Mouse (Mus musculus): ENCODE measurements at regions not wholly inside any gene's neighbourhood (a gene's known extent, or its start where the extent isn't known, plus 50 kb on each side); places are given as distances from the start of the nearest gene placed in this dataset.
"Not testable (repeated sequence)": the region's sequence is repeated elsewhere in the genome, so short reads cannot be mapped to it uniquely, and the experiment has no call there.

DNA sequence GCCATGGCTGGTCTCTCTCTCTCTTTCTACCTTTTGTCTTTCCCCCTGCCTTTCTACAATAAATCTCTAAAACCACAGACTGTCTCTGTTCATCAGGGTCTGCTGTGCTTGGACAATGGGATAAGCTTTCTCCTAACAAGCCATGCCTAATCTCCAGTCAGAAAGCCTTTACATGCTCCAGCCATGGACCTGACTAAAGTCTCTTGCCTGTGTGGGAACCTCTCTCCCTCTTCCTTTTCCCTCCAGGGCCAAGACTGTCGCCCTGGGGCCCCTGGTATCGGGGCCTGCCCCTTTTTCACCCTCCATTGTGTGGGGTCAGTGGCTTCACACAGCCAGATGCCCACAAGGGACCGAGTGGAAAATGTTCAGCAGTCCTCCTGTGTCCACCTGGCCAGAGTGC, 1151.3 kb upstream of the Prmt6 start:
- Histone ChIP-seq H3K9ac (no peak overlapping the region), H3K4me3 (no peak overlapping the region), H3K9me3 (no peaks in the 10 kb centered on the region), H3K4me2 (no peak overlapping the region), H3K27me3 (no peaks in the 10 kb centered on the region), H3K27ac (replicated peaks) (no peak overlapping the region), H3K4me1 (replicated peaks) (no peaks in the 10 kb centered on the region), H3K36me3 (no peaks in the 10 kb centered on the region)
- ATAC-seq (ENCODE audit: low FRiP score, low read depth) = no peak
- WGBS = 48% methylated on average over 3 of the region's 3 CpGs

DNA sequence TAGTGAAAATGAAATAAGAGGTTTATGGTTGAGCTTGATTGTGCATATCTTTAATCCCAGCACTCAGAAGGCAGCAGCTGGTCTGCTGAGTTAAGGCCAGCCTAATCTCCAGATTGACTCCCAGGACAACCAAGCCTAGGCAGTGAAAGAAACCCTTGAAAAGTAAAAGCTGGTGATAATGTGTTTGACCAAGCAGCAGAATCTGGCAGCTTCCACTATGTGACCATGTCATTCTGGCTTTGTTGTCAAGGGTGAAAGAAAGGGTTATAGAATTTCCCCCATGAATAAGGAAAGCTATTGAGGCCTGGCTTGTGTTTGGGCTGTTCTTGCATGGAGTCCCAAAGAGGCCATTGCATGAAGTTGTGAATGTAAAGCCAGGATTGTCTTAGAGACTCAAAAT, 1142.3 kb upstream of the Prmt6 start:
- Histone ChIP-seq H3K4me1 (replicated peaks) (no peaks in the 10 kb centered on the region), H3K27me3 (no peaks in the 10 kb centered on the region), H3K27ac (replicated peaks) (no peak overlapping the region), H3K9me3 (no peaks in the 10 kb centered on the region), H3K9ac (no peak overlapping the region), H3K4me2 (no peak overlapping the region), H3K36me3 (no peaks in the 10 kb centered on the region), H3K4me3 (no peak overlapping the region)
- ATAC-seq (ENCODE audit: low FRiP score, low read depth) = 0 out of 2 replicates have a peak, but pooled peaks have one; percentile 38

DNA sequence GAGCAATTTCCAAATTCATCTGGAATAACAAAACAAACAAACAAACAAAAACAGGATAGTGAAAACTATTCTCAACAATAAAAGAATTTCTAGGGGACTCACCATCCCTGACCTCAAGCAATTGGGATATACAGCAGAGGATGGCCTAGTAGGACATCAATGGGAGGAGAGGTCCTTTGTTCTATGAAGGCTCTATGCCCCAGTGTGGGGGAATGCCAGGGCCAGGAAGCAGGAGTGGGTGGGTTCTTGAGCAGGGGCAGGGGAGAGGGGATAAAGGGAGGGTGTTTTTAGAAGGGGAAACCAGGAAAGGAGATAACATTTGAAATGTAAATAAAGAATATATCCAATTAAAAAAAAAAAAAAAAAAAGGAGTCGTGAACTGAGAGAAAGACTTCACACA, 1141.9 kb upstream of the Prmt6 start:
- not testable (repeated sequence) for ATAC-seq (ENCODE audit: low FRiP score, low read depth); H3K27ac ChIP-seq (replicated peaks); H3K4me2 ChIP-seq; H3K9ac ChIP-seq; H3K9me3 ChIP-seq; H3K4me1 ChIP-seq (replicated peaks); H3K4me3 ChIP-seq; H3K36me3 ChIP-seq; H3K27me3 ChIP-seq
- WGBS = 70% methylated on average over 1 of the region's 1 CpGs

DNA sequence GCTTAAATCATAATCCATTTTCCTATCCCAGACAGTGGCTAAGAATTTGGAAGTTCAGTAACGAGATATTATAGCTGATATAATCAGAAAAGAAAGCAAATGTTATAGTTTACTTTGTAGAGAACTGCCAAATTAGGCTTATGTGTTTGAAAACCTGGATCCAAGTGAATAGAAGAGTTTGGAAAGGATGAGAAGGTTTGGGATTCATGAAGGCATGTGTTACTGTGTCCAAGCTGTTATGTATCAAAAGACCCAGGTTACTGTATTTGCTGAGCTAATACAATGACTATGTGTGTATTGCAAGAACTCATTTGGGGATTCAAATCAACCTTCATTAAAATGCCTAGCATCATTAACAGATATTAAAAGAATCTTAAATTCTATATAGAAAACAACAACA, 1135.9 kb upstream of the Prmt6 start:
- no peak for ATAC-seq (ENCODE audit: low FRiP score, low read depth)
- Histone ChIP-seq H3K27me3 (no peaks in the 10 kb centered on the region), H3K4me2 (no peak overlapping the region), H3K4me1 (replicated peaks) (no peaks in the 10 kb centered on the region), H3K4me3 (no peak overlapping the region), H3K36me3 (no peaks in the 10 kb centered on the region), H3K9me3 (no peaks in the 10 kb centered on the region), H3K27ac (replicated peaks) (no peak overlapping the region), H3K9ac (no peak overlapping the region)
- 87% methylated on average over 1 of the region's 1 CpGs for WGBS

DNA sequence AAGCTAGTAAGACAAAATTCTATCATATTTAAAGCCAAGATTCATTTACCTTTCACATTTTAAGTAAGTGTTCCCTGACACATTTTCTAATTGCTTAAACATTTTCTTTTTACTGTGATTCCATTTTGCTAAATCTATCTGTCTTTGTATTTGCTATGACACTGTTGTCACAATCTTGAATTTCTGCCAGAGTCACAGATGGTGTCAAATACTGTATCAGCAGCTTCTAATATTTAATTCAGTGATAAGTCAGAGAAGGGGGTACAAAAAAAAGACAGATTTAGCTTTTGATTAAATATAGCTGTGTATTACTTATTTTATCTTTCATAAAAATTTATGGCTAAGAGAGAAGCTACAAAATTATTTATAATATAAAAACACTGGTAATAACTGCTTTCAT, 1135.5 kb upstream of the Prmt6 start:
- no peak overlapping the region for H3K27ac ChIP-seq (replicated peaks)
- no peaks in the 10 kb centered on the region for H3K36me3 ChIP-seq
- no peak overlapping the region for H3K4me3 ChIP-seq
- no peaks in the 10 kb centered on the region for H3K9me3 ChIP-seq
- no peak overlapping the region for H3K9ac ChIP-seq
- H3K4me1 ChIP-seq (replicated peaks) = no peaks in the 10 kb centered on the region
- no peaks in the 10 kb centered on the region for H3K27me3 ChIP-seq
- ATAC-seq (ENCODE audit: low FRiP score, low read depth) = no peak
- H3K4me2 ChIP-seq = no peak overlapping the region

DNA sequence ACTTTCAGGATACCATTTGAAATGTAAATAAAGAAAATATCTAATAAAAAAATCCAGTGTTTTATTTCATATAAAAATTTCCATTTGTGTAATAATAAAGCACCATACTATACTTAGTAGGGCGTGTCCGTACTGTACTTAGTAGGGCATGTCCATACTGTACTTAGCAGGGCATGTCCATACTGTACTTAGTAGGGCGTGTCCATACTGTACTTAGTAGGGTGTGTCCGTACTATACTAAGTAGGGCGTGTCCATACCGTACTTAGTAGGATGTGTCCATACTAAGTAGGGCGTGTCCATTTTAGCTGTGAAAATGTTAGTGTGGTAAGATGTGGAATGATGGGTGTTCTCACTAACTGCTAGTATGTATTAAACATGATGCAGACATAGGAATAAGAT, 1134.8 kb upstream of the Prmt6 start:
- Histone ChIP-seq H3K27ac (replicated peaks) (no peak overlapping the region), H3K4me1 (replicated peaks) (no peaks in the 10 kb centered on the region), H3K4me3 (no peak overlapping the region), H3K36me3 (no peaks in the 10 kb centered on the region), H3K27me3 (no peaks in the 10 kb centered on the region), H3K4me2 (no peak overlapping the region), H3K9ac (no peak overlapping the region), H3K9me3 (no peaks in the 10 kb centered on the region)
- no peak for ATAC-seq (ENCODE audit: low FRiP score, low read depth)
- 94% methylated on average over 7 of the region's 7 CpGs for WGBS

DNA sequence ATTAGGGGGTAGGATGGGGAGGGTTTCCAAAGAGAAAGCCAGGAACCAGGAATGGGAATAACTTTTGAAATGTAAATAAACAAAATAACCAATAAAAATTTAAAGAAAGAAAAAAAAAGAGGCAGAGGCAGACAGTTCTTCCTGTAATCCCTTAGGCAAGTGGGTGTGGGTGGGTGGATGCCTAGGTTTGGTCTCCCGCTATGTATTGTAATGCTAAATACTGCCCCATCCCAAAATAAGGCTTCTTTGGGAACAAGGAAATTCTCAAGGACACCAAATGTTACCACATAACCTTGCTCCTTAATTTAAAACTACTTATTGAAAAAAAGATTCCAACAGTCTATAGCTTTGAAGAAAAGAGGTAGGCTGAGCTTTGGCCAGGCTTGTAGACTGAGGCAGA, 1120.5 kb upstream of the Prmt6 start:
- no peaks in the 10 kb centered on the region for H3K9me3 ChIP-seq
- 65% methylated on average over 1 of the region's 1 CpGs for WGBS
- no peak for ATAC-seq (ENCODE audit: low FRiP score, low read depth)
- no peak overlapping the region for H3K27ac ChIP-seq (replicated peaks)
- H3K4me1 ChIP-seq (replicated peaks) = no peaks in the 10 kb centered on the region
- H3K9ac ChIP-seq = no peak overlapping the region
- H3K27me3 ChIP-seq = no peaks in the 10 kb centered on the region
- no peaks in the 10 kb centered on the region for H3K36me3 ChIP-seq
- H3K4me3 ChIP-seq = no peak overlapping the region
- H3K4me2 ChIP-seq = no peak overlapping the region

DNA sequence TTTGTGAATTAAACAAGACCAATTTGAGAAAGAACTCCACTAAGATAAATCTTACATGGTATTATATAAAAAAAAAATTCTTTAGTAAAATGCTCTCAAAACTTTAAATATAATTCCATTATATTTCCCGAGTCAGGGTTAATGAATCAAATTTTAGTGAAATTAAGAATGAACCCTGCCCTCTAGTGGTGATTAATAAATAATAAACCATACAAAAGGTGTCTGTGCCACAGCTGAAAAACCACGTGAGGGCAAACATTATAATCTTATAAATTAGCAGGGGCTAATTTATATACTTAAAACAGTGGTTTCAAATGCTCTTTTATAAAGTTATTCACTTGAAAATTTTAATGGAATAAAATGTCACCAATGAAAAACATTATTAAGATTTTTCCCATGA, 1087.4 kb upstream of the Prmt6 start:
- 31% methylated on average over 2 of the region's 2 CpGs for WGBS

DNA sequence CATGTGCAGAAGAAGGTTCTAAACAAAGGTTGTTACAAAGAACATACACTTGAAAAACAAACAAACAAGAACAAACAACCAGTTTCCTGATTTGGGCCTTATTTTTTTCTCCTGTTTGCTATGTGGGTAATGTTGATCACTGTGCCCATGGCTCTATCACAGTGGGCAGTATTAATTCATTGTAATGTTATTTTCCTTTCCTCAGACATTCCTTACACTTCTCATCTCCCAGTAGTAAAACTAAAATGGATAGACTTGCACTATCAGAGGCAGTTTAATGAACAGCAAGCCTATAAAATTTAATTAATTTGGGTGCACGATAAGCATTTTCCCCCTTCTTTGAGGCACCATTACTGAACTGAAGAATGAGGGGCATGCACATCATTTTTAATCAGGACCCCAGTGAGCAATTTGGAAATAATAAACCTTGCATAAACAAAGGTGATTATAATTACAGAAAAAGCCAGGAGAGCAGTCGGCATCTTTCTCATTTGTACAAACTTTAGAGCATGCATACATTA, 1040.3 kb upstream of the Prmt6 start:
- Histone ChIP-seq H3K27me3 (no peaks in the 10 kb centered on the region), H3K4me3 (no peak overlapping the region), H3K9ac (no peak overlapping the region), H3K4me2 (no peak overlapping the region), H3K4me1 (replicated peaks) (no peaks in the 10 kb centered on the region), H3K36me3 (no peaks in the 10 kb centered on the region), H3K9me3 (no peaks in the 10 kb centered on the region), H3K27ac (replicated peaks) (no peak overlapping the region)
- ATAC-seq (ENCODE audit: low FRiP score, low read depth) = no peak; the same call in 1 of the 2 replicates
- WGBS = 70% methylated on average over 2 of the region's 2 CpGs

More for the DNA sequence above, 1087.4 kb upstream of the Prmt6 start:
- Histone ChIP-seq H3K9ac (no peak overlapping the region), H3K27ac (replicated peaks) (no peak overlapping the region), H3K9me3 (no peaks in the 10 kb centered on the region), H3K27me3 (no peaks in the 10 kb centered on the region), H3K4me1 (replicated peaks) (no peaks in the 10 kb centered on the region), H3K36me3 (no peaks in the 10 kb centered on the region), H3K4me3 (no peak overlapping the region), H3K4me2 (no peak overlapping the region)
- no peak for ATAC-seq (ENCODE audit: low FRiP score, low read depth)

DNA sequence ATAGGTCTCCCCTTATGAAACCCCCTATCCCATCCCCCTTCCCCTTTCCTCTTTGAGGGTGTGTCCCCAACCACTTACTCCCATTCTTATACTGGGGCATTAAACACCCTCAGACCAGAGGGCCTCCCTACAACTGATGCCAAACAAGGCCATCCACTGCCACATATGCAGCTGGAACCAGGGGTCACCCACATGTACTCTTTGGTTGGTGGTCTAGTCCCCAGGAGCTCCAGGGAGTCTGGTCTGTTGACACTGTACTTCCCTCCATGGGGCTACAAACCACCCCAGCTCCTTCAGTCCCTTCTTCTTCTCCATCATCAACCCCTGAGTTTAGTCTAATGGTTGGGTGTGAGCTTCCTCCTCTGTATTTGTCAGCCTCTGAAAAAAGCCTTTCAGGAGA, 1030.8 kb upstream of the Prmt6 start:
- no peaks in the 10 kb centered on the region for H3K4me1 ChIP-seq (replicated peaks)

More for the DNA sequence above, 1030.8 kb upstream of the Prmt6 start:
- no peak overlapping the region for H3K4me3 ChIP-seq
- no peak overlapping the region for H3K27ac ChIP-seq (replicated peaks)
- H3K9me3 ChIP-seq = no peaks in the 10 kb centered on the region
- H3K9ac ChIP-seq = no peak overlapping the region
- H3K4me2 ChIP-seq = no peak overlapping the region
- ATAC-seq (ENCODE audit: low FRiP score, low read depth) = no peak
- H3K27me3 ChIP-seq = no peaks in the 10 kb centered on the region
- H3K36me3 ChIP-seq = no peaks in the 10 kb centered on the region
